8 mouse cellular contexts compared by ENCODE assay signal in genomic region chr10:40141016-40141851, GRCm38 (mm10). TPM values are rescaled to one million over a fixed set of nuclear protein-coding genes. Genes with fewer than 3 reads are reported as not detected.
A peak's percentile ranks its signal among the peaks of the same experiment; 100 is the strongest.
DNase-seq lines count a peak whose midpoint lies in the region; ATAC-seq lines count a peak whose summit lies in the region.

No protein-coding gene starts in this region.

- peak overlapping the region; percentile 82 for H3K4me3 ChIP-seq in macrophage (ENCODE audit: inconsistent target)
- H3K4me3 ChIP-seq in stomach, embryonic 15.5 days (replicated peaks), result peak overlapping the region; percentile 60

- DNase-seq in left cerebral cortex, postnatal 36 days (ENCODE audit: low spot score in 2 of 2), result peak; percentile 19 to 21
- DNase-seq in left cerebral cortex, postnatal 25 days (ENCODE audit: low spot score in 2 of 2), result no peak
- DNase-seq in brain, adult 2 months (ENCODE audit: low read depth, low spot score), result peak; percentile 43
- peak; percentile 22 for DNase-seq in gastrocnemius, postnatal 25 days
- DNase-seq in induced T-regulatory cell, adult 2 months (ENCODE audit: low read depth), result peak; percentile 60
- DNase-seq in urinary bladder, postnatal 10 days (ENCODE audit: low spot score), result no peak

- H3K79me2 ChIP-seq in macrophage (ENCODE audit: inconsistent target), result peaks cover 55% of the 10 kb centered on the region

- 2% methylated on average over 27 of the region's 27 CpGs for WGBS in macrophage (ENCODE audit: missing documents)
- WGBS in stomach, embryonic 15.5 days, result 18% methylated on average over 27 of the region's 27 CpGs

- H3K4me2 ChIP-seq in stomach, embryonic 15.5 days, result peak overlapping the region; percentile 91

- no peak for ATAC-seq in stomach, embryonic 15.5 days (ENCODE audit: insufficient read depth, low FRiP score, low read depth)

- no peaks in the 10 kb centered on the region for H3K27me3 ChIP-seq in stomach, embryonic 15.5 days (replicated peaks)

- peak overlapping the region; percentile 27; the same call in 1 of the 2 replicates for H3K9ac ChIP-seq in stomach, embryonic 15.5 days

- no peaks in the 10 kb centered on the region for H3K9me3 ChIP-seq in stomach, embryonic 15.5 days

- intact Hi-C loops in left cerebral cortex, postnatal 36 days (cut with DNase I), result no loop called here
- intact Hi-C loops in left cerebral cortex, postnatal 25 days (cut with DNase I), result loop anchor here (5.0 kb wide), 2 partner anchors 71 to 89 kb away; no protein-coding TSS in a partner anchor

- H3K4me1 ChIP-seq in stomach, embryonic 15.5 days, result peaks cover 8% of the 10 kb centered on the region; the same call in 1 of the 2 replicates

- H3K27ac ChIP-seq in macrophage, result peak overlapping the region; percentile 68
- H3K27ac ChIP-seq in stomach, embryonic 15.5 days, result no peak overlapping the region

- H3K36me3 ChIP-seq in macrophage (ENCODE audit: inconsistent target), result no peaks in the 10 kb centered on the region
- H3K36me3 ChIP-seq in stomach, embryonic 15.5 days, result no peaks in the 10 kb centered on the region

RNA-seq across cellular contexts. Expression of gene Slc16a10, which starts 0.8 kb away (rescaled TPM):
- 1 to 10 TPM; 2.6 to 3.1 TPM for total RNA-seq in left cerebral cortex, postnatal 36 days (2021)
- total RNA-seq in left cerebral cortex, postnatal 25 days (2021), result 1 to 10 TPM; 2.5 to 3.4 TPM
- 10 to 100 TPM; 24.1 to 39.7 TPM for total RNA-seq in gastrocnemius, postnatal 25 days (2021)
- 100 to 1,000 TPM in 15 of 26 experiments, 10 to 100 TPM in 11; 13.1 to 439 (median 135) TPM for total RNA-seq in macrophage (2018; cell fraction: chromatin; rRNA removed)
- total RNA-seq in macrophage (2018; cell fraction: cytosol; rRNA removed), result 10 to 100 TPM; 27.7 to 75.5 (median 38.9) TPM
- total RNA-seq in macrophage (2018; cell fraction: nucleus; rRNA removed), result 100 to 1,000 TPM in 18 of 26 experiments, 10 to 100 TPM in 8; 57.0 to 318 (median 156) TPM
- 22.9 to 56.7 TPM (median 32.9 TPM) in 3 replicates for polyA plus RNA-seq in macrophage (2018)
- 16.5 and 17.0 TPM in 2 replicates for polyA plus RNA-seq in stomach, embryonic 15.5 days (2015; fragmentation: Nextera tagmentation; extraction: Ambion mirVana)

Comparison
In these comparisons a context has a peak if more than half of its experiments do, and no peak if none do; other contexts are left out.
1. DNase-seq: peak in left cerebral cortex, postnatal 36 days (2 of 2), brain, adult 2 months (single experiment), gastrocnemius, postnatal 25 days (single experiment) and induced T-regulatory cell, adult 2 months (single experiment); none in left cerebral cortex, postnatal 25 days (0 of 2) and urinary bladder, postnatal 10 days (single experiment).
2. RNA of gene Slc16a10, which starts 0.8 kb away (total RNA-seq): 24.1 to 39.7 TPM in gastrocnemius, postnatal 25 days; 2.5 to 3.4 TPM in left cerebral cortex, postnatal 25 days and 2.6 to 3.1 TPM in left cerebral cortex, postnatal 36 days; every median in the first group is over 4 times any median in the second.